Mouse (Mus musculus) E14TG2a.4 (cell line): Measurements from ENCODE around the gene Kmt5b.

Experiments used
- CTCF ChIP-seq: conservative IDR thresholded peaks from 2 replicates; pipeline ENCODE4 v1.5.1; 2014; ENCODE audit warnings: low read length
- NANOG ChIP-seq: IDR thresholded peaks from 2 replicates; pipeline ENCODE4 v1.6.1; 2014; ENCODE audit warnings: borderline replicate concordance, low read length, mixed read lengths
- POU5F1 ChIP-seq: IDR thresholded peaks from 2 replicates; pipeline ENCODE4 v1.6.1; 2014; ENCODE audit warnings: low read length, borderline replicate concordance

DNA sequence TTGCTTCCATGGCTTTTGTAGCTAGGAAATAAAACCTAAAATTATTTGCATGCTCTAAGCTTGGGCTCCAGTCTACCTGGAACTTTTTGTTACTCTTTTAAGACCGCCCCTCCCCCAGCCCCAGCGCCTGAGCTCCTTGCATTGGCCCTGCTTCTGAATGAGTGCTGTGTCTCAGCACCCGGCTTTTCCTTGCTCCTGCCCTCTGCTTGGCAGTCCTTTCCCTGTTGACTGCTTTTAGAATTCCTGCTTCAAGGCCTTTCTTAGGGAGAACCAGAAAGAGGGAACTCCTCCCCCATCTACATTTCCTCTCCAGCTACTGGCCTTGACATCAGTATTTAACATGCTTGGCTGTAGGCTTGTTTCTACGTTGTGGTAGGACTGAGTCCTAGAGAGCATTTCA lies 88.4 kb downstream of the Kmt5b start:
- TF ChIP-seq CTCF (no peak), POU5F1 (no peak), NANOG (no peak)
